Mouse (Mus musculus): ENCODE data around the gene Chpf.

DNA sequence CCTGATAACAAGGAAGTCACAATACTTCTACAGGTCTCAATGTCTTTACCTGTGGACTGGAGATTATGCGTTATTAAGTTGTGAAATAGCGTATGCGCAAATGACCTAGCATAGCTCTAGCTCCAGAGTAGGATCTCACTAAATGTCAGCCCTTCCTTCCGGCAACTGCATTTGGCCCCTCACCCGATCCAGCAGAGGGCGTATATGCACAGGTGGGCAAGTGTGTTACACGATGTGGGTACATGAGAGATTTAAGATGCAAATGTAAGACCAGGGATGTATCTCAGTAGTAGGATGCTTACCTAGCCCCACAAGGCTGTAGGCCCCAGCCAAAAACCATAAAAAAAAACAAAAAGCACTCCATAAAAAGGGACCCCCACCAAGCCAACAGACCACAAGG is 20.3 kb upstream of the Chpf start:
- 0 out of 2 replicates have a peak, but pooled peaks have one; percentile 7 for TF ChIP-seq CTCF (IDR thresholded peaks at IDR 0.05; ENCODE audit: borderline replicate concordance, insufficient read depth, low read depth, low read length)
- TF ChIP-seq POLR2A (IDR thresholded peaks at IDR 0.05; ENCODE audit: borderline replicate concordance, insufficient read depth, low read length), result no peak
